Mouse (Mus musculus): ENCODE measurements around the gene Npas2.
A peak's percentile ranks its signal among the peaks of the same experiment; 100 is the strongest.

Gene Npas2

DNA sequence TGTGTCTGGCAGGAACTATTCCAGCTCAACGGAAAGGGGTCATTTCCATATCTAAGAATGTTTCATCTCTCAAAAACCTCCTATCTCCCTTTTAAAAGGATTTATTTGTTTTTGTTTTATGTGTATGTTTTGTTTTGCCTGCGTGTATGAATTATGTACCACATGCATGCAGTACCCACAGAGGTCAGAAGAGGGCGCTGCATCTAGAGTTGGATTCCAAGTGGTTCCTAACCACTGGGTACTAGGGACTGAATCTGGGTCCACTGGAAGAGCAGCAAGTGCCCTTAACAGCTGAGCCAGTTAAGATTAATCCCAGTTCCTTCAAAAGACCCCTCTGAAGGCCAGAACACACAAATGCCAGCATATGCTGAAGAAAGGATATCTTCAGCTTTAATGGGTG lies 24.1 kb downstream of the Npas2 start:
- DNase-seq: peak; percentile 19

DNA sequence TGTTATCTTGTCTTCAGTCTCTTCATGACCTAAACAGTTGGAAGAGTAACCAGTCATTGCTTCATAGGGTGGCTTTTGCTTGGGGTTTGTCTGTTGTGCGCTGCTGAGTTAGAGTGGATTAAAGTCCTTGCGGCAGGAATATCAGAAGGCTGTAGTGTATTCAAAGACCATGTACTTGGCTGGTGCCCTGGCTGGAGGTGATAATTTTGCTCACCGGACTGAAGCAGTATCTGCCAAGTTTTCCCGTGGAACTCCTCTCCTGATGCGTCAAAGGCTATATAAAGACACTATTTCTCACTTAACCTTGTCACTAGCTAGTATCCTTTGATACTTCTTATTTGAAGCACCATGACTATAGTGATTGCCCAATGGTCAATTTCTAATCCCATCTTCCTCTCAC lies 34.9 kb downstream of the Npas2 start:
- no peak for DNase-seq

DNA sequence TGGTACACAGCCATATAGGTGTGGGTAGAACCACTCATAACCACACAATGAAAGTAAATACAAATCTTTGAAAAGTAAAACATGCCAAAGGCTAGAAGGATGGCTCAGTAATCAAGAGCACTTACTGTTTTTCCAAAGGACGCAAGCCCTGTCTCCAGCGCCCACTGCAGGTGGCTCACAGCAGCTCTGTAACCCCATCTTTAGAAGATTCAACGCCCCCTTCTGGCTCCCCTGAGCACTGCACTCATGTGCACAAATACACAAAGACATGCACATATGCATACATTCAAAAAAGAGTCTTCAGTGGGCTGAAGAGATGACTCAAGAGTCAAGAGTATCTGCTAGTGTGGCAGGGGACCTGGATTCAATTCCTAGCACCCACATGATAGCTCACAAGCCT lies 36.5 kb downstream of the Npas2 start:
- DNase-seq: no peak

DNA sequence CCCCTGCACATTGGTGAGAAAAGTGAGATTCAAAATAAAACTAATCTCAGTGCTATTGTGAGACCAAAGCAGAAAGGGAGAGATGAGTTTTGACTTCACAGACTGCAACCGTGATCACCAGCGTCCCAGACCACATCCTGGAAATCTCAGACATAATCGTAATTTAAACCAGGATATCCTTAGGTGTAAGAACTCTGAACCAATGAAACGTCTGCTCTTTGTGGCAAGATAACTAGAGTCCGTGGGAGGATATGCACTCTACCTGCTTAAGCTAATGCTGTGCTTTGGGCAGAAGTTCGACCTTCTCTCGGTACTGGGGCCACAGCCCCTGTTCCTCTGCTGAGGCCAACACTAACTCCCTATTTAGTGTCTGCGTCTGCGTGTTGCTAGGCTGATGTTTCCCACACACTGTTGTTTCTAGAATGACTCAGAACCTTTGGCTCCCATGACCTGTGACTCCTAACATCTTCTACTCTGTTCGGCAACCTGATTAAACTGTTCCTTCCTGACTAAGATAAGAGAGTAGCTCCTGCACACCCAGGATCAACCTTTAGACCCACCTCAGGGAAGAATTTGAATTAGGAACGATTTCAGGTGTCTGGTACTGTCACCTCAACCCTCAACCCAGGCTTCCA lies 41.4 kb downstream of the Npas2 start:
- DNase-seq: no peak

DNA sequence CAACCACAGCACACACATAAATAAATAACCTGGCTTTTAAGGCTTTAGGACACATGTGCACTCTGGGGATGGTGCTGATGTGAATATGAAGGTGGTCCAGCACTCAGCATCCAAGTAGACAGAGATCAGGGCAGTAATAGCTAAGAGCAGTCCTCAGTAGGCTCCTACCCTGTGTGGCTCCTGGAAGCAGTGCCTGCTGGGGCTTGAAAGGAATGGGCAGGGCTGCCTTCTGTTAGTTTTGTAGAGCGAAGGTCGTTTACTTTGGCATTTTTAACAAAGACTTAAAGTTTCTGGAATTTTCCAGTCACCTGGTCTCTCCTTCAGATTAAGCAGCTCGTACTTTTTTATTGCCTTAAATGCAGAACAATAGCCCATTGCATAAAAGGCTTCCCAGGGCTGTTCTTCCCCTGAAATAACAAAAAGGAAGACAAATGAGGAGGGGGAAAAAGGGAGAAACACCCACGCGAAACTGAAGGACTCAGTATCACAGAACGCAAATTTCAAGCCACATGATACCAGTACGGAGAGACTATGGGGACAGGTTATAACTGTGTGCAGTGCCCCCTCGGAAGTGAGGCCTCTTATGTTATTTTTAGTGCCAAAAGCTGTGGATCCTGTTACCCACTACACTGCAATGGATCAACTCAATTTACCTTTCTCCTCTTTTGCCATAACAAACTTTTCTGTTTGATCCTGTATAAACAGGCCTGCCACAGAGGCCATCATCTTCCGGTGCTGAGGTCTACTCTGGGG lies 44.1 kb downstream of the Npas2 start:
- no peak for DNase-seq

DNA sequence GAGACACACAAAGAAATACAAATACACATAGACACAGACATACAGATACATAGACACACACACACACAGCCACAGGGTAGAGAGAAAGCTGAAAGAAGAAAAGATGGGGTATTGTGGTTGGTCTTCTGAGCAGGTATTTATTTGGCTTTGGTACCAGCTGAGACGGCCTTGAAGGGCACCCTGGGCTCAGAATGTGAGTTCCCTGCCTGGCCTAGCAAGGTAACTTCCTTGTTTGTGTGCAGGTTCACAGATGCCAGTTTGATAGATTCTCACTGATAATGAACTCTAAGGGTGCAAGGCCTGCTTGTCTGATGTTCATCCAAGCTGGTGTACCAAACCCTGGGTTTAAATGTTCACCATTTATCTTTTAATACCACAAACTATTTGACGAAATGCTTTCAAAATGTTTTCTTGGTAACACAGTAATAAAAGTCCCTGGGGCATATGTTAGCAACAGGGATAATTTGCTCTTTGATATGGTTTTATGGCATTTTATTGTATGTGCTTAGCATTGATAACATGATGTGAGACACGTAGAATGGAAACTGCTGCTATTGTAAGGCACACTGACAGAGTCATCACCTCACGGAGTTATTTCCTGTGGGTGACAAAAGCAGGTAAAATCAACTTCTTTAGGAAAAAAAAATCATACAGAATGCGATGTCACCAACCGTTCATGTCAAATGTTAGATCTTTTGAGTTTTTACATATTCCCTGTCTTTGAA lies 47.5 kb downstream of the Npas2 start:
- no peak for DNase-seq

DNA sequence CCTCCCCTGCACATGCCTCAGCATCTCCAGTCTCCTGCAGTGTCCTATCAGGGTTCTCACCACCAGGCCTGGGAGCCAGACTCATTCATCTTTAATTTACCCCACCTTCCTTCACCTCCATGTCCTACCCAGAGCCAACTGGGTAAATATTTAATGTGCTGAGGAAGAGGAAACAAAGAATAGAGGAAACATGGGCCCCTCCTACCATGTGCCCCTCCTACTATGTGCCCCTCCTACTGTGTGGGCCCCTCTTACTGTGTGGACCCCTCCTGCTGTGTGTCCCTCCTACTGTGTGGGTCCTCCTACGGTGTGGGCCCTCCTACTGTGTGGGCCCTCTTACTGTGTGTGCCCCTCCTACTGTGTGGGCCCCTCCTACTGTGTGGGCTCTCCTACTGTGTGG lies 51.2 kb downstream of the Npas2 start:
- no peak for DNase-seq

DNA sequence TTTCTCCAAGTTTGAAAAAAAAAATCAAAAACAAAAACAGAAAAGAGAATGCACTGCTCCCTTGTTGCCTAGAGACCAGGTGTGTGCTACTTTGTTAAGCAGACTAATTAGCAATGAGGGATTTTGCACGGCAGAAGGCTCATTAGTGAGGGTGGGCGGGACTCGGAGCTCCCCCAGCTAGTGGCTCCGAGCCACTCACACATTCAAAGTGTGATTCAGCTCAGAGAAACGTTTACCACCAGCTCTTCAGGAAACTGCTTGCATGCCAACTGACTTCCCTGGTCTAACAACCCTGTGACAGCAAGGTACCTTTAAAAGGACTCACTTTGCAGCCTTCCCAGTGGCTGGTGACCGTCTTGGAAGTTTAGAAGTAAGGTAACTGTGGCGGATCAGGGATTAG lies 58.1 kb downstream of the Npas2 start:
- DNase-seq: peak; percentile 38

DNA sequence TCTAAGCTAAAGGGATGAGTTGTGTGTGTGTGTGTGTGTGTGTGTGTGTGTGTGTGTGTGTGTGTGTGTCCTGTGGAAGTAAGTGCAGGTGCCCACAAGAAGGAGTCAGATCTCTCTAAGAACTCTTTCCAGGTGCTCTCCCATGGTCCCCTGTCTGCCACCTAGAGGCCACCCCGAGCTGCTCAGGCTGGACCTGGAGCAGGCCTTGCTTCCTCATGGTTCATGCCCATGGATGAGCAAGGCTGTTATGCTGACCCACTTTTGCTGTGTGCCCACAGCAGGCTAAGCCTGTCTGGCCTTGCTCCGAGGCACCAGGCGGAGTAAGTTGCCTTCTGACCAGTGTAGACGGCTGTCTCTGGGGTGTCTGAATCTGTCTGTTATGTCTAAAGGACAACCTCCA lies 60.2 kb downstream of the Npas2 start:
- no peak for DNase-seq

DNA sequence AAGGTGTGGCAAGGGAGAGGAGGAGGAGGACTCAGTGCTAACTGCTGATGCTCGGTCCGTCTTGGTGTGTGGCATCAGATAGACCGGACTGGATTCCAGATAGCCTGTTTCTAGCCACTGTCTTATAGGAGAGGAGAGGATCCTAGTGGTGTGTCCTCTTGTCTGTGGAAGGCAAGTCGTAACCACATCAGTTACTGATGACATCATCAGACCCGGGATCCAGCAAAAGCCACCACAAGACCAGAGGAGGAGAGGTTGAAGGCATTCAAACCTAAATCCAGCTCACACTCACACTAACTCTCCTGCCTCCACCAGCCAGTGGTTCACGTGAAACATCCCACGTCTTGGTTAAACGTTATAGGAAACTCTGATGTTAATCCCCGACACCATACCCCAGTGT lies 62.5 kb downstream of the Npas2 start:
- DNase-seq: no peak

DNA sequence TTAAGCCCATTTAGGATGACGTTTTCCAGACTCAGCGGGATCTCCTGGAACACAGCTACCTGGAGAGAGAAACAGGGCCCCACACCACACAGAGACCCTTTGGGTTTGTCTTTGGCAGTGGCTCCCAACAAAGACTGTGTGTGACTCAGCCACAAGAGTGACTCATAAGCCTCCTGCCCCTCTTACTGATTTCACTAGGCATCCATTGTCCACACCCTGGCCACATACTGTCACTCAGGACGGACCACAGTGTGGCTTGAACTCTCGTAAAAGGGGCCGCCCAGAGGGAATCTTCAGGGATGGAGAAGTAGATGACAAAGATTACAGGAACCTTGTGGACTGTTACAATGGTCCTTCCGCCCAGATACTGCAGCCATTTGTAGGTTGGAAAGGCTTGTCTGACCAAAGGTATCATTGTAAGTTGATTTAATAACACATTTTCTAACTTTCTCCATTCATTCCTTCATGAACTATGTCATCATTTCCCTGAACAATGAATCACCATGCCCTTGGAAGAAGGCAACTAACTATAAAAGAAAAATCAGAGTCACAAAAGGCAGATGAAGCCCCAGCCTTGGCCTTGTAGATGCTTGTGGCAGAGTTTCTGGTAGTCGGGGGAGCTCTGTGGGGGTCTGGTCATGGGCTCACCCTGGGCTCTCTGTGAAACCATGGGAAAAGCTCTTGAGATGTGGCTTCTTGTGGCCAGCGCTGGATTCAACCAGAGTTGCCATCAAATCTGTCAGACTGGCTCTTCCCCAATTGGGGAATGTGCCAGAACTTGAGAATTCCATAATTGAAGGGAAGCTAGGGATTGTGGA lies 63.2 kb downstream of the Npas2 start:
- DNase-seq: no peak

DNA sequence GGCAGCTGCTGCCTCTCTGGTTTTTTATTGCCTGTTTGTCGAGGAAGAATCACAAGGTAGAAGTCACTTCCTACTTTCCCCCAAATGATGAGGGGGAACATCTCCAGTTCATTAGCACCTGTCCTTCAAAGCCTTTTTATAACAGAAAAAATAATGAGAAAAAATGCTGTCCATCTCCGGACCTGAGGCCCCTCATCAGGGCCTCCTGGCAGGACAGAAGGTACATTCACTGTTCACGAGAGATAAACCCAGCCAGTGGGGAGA lies 63.7 kb downstream of the Npas2 start:
- DNase-seq: no peak

DNA sequence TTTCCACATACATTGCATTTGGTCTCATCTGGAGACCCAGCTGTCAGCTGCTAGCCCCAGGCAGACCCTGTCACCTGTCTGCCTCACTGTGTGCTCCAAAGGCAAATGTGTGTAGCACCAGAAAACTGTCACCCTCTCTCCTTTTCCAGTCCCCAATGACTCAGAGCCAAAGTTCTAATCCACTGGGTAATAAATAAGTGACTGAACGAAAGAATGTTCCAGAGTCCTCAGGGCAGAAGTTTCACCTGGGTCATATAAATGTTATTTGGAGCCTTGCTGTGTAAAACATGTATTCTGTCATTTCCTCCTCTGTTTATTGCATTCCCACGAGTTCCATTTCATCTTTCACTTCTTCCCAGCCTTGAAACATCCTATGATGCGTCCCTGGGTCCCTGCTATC lies 66.1 kb downstream of the Npas2 start:
- DNase-seq: no peak

DNA sequence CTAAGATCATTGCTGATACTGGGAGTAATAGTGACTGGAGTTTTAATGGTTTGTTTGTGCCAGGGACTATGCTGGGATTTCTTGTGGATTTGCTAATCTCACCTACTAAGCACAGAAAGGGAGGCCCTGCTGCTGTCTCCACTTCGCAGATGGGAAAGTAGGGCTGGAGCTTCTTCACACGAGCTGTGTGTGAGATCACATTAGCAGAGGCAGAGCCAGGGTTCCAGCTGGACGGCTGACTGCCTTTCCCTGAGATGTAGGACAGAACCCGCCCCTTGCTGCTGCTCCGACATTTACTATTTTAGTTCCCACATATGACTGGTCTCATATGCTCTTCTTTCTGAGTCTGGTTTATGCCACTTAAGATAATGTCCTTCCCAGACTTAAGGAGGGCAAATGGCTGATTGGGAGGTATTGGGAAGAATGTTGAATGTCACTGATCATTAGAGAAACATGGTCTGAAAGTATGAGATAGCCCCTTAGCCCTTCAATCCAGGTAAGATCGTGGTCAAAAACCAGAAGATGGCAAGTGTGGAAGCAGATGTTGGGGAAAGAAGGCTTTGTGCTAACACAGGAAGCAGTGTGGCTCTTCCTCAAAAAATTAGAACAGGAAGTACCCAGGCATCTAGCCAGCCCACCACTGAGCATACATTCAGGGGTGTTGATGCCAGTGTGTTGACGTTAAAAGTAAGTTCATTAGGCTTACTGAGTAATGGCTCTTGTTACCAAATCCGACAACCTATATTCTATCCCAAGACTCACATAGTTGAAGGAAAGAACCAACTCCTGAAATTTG lies 66.8 kb downstream of the Npas2 start:
- peak; percentile 23 for DNase-seq

DNA sequence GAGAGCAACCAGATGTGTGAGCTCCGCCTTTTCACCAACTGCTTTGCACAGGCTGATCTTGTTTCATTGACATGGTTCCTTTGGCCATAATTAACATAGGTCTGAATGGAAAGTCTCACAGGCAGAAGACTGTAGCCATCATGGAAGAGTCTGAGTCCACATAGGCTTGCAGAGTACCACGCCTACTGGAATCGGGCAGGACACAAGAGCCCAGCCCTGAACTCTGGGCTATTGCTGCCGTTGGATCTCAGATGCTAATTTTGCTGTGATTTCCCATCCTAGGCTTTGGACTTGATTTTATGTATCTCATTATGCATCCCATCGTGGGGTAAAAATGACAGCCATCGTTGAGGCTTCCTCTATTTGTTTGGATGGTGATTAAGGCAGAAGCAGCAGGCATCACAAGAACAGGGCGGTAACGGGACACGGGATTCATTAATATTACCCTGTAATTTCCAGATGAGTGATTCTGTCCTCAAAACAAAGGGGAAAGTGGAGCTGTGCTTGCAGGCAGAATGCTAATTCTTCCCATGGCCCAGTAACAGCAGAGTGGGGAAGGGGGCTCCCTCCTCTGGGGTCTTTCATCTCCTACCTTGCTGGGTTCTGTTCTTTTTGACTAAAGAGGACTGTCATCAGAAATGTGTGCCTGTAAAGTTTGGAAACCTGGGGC lies 73.4 kb downstream of the Npas2 start:
- no peak for DNase-seq

DNA sequence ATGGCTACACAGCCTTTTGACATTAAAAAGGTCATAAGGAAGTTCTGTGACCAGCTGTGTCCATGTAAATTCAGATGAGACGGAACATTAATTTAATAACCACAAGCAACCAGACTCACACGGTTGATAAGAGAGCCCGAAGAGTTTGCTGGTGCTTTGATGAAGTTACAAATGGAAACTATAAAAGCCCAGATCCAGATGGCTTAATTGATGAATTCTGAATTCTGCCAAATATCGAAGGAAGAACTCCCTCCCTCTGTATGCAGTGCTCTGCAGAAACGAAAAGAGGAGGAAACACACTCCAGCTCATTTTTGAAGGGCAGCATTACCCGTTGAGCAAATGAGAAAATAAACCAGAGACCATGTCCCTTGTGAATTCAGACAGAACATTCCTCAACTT lies 79.4 kb downstream of the Npas2 start:
- DNase-seq: no peak

DNA sequence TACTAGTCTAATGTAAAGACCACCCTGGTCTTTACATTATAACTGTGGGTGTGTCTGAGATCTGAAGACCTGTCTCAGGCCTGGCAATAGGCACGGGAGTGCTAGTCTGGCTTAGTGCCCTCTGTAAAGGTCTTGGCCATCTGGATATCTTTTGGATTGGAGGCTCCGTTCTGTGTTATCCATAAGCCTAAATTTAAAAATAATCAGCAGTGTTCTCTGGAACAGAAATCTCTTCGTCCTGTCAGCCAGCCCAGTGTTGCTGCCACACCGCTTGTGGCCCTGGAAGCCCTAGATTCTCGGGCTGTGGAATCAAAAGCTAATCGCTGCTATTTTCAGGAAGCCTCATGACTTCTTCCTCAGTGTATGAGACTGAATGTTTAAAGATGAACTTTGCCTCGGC lies 86.9 kb downstream of the Npas2 start:
- DNase-seq: no peak

DNA sequence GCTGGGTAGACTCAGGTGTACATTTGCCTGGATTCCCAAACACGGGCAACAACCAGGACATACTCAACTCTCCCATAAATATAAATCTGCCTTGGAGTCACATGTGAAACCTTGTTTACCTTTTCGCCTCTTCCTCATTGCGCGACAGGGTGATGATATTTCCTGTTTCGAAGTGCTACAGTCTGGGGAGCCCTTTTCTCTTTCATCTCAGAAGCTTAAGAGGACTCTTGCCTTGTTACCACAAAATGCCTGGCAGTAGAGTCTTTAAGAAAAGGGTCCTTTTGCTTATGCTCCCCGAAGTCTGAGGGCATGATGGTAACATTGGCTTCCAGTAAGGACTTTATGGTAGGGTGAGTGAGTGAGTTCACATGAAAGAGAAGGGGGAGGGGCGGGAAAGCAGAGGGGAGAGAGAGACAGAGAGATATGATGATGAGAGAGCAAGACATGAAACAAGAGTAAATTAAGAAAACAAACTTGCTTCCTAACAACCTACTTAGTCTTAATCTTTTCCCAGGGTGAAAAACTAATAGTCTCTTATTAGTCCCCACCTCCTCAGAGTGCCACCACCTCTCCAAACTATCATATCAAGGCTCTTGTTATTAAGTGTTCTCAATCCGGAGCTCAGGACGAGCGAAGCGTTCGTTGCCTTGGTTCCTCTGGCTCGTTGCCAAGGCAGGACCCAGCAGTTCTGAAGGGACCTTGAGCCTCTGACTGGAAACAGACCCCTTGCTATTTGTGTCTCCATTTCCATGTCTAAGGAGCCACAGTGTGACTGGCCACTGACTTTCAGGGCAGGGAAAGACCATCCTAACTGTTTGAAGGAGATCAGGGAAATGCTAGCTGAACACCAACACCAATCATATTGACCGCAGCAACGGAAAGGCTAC lies 87.7 kb downstream of the Npas2 start:
- DNase-seq: peak; percentile 42

DNA sequence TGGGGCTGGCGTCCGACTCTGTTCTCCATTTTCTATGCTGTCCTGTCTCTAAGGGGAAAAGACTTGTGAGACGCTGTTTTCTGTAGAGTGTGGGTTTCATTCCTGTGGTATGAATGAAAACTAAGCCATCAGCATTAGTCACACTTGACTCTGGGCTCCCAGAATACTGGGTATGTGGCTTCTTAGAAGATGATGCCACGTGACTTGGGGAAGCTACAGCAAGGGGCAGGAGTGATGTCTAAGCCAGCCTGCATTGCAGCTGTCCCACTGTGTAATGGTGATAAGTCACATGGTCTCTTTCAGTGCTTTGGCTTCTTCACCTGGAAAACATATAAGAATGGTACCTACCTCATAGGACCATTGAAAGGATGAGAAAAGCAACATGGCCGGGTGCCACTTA lies 88.4 kb downstream of the Npas2 start:
- no peak for DNase-seq

DNA sequence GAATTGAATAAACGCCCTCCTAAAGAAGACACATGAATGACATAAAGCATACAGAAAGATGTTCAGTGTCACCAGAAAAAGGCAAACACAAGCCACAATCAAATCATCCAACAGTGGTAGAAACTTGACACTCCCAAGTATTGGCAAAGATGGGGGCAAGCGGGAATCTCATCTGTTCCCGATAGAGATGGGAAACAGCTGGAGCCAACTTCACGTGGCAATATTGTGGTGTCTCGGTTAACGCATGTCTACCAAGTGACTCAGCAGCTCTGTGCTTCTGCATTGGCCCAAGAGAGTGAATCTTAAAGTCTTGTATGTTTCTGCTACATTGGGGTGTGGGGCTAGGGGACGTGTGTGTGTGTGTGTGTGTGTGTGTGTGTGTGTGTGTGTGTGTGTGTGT lies 89.8 kb downstream of the Npas2 start:
- no peak for DNase-seq

DNA sequence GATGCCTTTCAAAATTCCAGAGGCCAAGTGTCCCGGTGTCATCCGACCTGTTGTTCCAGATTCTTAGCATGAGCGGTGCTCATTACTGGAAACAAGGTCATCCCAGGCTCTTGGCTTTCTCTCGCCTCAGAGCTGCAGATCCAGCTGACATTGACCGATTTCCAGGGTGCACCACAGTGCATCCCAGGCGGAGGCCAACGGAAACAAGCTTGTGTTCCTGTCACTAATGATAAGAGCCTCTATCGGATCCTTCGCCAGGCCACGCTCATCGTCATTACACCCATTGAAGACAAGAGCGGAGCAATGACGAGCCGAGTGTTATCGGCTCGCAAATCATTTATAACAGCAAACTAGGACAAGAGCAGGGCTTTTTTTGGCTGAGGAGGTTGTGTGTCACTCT lies 91.3 kb downstream of the Npas2 start:
- no peak for DNase-seq
